Mouse (Mus musculus) cerebellum, postnatal 4 days (tissue): Measurements from ENCODE around the gene Rasa2.
A peak's percentile ranks its signal among the peaks of the same experiment; 100 is the strongest.
"Not testable (repeated sequence)": the region's sequence is repeated elsewhere in the genome, so short reads cannot be mapped to it uniquely, and the experiment has no call there.

ENCODE experiments used
- DNase-seq, 2 experiments: peaks; one replicate each; pipeline ENCODE4 v3.0.0; 2022; ENCODE audit warnings: low spot score in 2 of 2, mixed read lengths in 1 of 2

Gene Rasa2

GRCm38 (mm10) chr9:96529961-96530673 lies 101.3 kb downstream of the Rasa2 start:
- DNase-seq = no peak

- DNase-seq = no peak
Observed at GRCm38 (mm10) chr9:96526011-96526410, 105.4 kb downstream of the Rasa2 start.

DNA sequence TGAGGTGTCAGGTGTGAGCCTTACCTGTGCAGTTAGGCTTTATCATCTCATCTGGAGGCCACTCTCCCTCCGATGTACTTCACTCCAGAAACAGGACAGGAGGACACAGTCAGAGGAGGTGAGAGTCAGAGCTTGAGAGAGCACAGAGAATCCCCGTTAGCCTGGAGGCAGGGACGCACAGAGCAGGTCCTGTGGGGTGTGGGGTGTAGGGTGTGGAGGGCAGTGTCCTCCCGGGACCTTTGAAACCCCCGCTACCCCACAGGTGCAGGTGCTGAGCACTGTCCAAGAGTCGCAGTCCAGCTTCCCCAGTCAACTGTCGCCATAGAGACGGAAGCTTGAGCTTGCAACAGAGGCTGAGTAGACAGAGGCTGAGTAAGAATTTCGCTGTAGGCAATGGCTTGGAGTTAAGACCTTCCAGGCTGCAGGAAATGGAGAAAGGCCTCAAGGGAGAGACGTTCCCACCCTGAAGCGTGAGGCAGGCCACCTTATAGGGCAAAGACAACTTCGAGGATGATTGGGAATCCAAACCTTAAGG lies 106.4 kb downstream of the Rasa2 start, which contains the start of gene Gm28729:
Gm28729 (minus strand) TSS at position 293 of the 535 bp plus-strand sequence.
- DNase-seq = no peak

- no peak for DNase-seq
Observed at GRCm38 (mm10) chr9:96523148-96523547, 108.3 kb downstream of the Rasa2 start.

DNA sequence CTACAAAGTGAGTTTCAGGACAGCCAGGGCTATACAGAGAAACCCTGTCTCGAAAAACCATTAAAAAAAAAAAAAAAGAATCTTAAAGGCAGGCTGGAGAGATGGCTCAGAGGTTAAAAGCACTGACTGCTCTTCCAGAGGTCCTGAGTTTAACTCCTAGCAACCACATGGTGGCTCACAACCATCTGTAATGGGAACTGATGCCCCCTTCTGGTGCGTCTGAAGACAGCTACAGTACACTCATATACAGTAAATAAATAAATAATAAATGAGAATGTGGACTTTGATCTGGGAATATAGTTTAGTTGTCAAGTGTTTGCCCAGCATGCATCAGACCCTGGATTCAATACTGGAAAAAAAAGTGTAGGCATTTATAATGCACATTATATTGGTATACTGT lies 109.8 kb downstream of the Rasa2 start:
- DNase-seq = not testable (repeated sequence)

DNA sequence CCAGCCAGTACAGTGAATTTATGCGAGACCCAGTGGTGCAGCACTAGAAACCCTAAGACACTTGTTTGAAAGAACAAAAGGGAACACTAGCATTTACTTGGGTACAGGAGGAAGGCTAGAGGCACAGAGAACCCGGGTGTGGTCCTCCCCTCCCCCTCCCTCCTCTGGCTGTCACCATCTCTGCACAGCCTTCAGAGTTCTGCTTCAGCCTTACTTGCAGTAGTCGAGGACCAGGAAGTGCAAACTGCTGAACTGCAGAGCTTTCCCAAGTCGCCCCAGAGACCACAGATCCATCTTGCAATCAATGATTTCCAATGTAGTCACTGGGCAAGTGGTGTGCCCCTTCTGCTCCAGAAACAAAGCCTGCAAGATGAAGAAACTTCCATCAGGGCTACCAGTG lies 114.0 kb downstream of the Rasa2 start:
- no peak for DNase-seq

DNA sequence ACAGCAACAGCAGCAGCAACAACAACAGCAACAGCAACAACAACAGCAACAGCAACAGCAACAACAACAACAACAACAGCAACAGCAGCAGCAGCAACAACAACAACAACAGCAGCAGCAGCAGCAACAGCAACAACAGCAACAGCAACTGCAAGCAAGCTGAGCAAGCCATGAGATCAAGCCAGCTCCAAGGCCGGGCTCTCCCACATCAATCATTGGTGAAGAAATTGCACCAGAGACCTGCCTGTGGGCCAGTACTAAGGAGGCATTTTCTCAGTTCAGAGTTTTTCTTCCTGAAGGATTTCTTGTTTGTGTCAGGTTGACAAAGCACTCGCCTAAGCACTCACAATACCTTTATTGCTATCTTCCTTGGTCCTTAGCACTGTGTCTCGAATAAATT lies 114.6 kb downstream of the Rasa2 start:
- DNase-seq = no peak

DNA sequence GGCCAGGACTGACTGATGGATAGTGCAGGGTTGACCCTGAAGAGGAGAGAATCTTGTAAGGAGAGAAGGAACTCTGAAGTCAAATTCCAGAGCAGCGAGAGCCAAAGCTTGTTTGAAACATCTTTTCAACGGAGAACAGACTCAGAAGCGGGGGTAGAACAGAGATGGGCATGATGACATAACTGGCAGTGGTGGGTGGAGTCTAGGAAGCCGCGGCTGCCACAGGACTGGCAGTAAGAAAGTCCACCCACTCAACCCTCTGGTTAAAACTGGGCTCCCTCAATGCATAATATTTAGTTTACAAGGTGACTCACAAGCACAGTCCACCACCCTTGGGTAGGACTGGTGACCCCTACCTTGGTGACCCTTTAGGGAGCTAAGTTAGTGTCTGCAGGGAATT lies 115.7 kb downstream of the Rasa2 start:
- no peak for DNase-seq

DNA sequence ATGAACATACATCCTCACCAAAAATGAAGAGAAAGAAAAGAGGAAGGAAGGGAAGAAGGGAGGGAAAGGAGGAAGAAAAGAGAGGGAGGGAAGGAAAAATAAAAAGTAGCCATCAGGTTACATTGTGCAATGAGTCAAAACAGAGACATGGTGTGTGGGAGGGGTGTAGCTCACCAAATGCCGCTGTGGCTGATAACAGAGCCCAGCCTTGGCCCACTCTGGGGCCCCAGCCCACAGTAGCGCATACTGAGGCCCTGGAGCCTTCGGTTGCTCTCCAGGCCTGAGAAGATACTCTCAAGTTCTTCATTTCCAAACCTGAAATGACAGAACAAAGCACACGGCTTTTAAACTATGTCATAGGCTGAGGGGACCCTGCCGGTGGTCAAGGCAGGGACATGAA lies 117.1 kb downstream of the Rasa2 start:
- no peak for DNase-seq

- peak in 1 of 2 experiments; percentile 51 for DNase-seq
Observed at GRCm38 (mm10) chr9:96506011-96506498, 125.4 kb downstream of the Rasa2 start.

GRCm38 (mm10) chr9:96505156-96505555 lies 126.3 kb downstream of the Rasa2 start:
- no peak for DNase-seq

DNA sequence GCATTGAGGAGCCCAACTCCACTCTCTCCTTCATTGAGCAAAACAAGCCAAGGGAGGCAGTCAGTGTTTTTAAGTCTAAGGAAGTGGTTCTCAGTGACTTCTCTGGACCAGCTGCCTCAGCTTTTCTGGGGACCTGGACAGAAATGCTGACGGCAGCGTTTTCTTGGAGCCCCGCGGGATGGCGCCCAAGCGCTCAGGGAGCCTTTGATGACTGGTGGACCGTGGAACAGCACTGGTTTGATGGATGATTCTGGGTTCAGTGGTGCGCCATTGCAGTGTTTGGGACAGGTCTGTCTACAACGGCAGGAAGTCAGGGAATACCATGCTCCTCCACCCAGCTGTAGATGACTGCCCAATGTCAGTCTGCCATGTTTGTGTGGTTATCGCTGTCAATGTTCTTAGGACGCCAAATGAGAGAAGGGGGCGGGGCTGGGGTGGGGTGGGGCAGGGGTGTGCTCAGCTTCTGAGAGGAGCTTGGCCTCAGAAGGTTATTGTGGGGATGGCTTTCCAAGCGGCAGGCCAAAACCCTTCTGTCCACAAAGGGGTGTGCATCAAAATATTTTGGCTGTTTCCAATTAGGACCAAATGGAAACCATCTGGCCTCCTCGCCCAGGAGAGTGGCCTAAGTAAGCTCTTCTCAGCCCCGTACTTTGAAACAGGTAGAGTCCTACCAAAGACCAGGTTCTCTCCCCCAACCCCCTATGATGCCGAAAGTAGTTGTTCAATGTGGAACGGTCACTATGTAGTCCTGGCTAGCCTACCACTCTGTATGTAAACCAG lies 127.1 kb downstream of the Rasa2 start:
- DNase-seq = no peak

GRCm38 (mm10) chr9:96502856-96503610 lies 128.4 kb downstream of the Rasa2 start:
- DNase-seq = no peak

GRCm38 (mm10) chr9:96501217-96501616 lies 130.2 kb downstream of the Rasa2 start:
- DNase-seq = no peak

GRCm38 (mm10) chr9:96493212-96493611 lies 138.2 kb downstream of the Rasa2 start:
- no peak for DNase-seq

DNA sequence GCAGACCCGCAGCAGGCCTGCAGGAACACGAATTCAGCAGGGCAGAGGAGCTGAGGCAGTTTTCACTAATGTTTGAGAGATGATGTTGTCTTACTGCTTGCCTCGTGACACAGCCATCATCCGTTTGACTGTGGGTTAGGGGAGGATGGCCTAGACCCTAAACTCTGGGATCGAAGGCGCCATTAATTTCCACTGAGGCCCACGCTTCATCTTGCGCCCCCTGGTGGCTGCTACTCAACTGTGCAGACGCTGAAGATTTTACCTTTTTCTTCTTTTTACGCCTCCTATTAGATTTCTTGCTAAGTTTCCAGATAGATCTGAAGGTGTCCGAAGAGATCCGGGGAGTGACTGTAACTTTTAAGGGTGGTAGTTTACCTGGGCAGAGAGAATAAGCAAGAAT lies 139.6 kb downstream of the Rasa2 start:
- DNase-seq = peak in 1 of 2 experiments; percentile 43
